Mouse (Mus musculus) MEL (cell line): ENCODE results near the gene Fancc. TPM values are rescaled to one million over a fixed set of nuclear protein-coding genes. Genes with fewer than 3 reads are reported as not detected.

Source experiments
- DNase-seq: peaks from one replicate; pipeline ENCODE4 v3.0.0; 2011; ENCODE audit warnings: low read depth, low spot score
- H3K27ac ChIP-seq: 2 replicates; pipeline ENCODE4 v1.5.1; 2012; ENCODE audit warnings: low read depth, mild to moderate bottlenecking, control low read depth, low read length, moderate library complexity; ENCODE audit not compliant: control insufficient read depth
- H3K27me3 ChIP-seq, 2 experiments: fragments of 150-350 bp in 1 of 2; sonication (generic) in 1 of 2; 2 replicates each; pipeline ENCODE4 v1.6.1; 2012; ENCODE audit warnings: low read length in 2 of 2, mild to moderate bottlenecking in 2 of 2, improper control_type of control experiment in 1 of 2, moderate library complexity in 1 of 2; ENCODE audit not compliant: insufficient read depth in 2 of 2, control insufficient read depth in 1 of 2
- H3K36me3 ChIP-seq, 2 experiments: 2 replicates each; pipeline ENCODE4 v1.6.1; 2012 to 2014; ENCODE audit warnings: low read length in 2 of 2, improper control_type of control experiment in 1 of 2, inconsistent platforms in 1 of 2, mild to moderate bottlenecking in 1 of 2; ENCODE audit not compliant: insufficient read depth in 2 of 2, control insufficient read depth in 1 of 2
- H3K4me1 ChIP-seq, 2 experiments: fragments of 150-350 bp in 1 of 2; sonication (generic) in 1 of 2; 2 replicates each; pipeline ENCODE4 v1.6.1; 2012; ENCODE audit warnings: low read length in 2 of 2, improper control_type of control experiment in 1 of 2, mild to moderate bottlenecking in 1 of 2; ENCODE audit not compliant: insufficient read depth in 2 of 2, control insufficient read depth in 1 of 2
- H3K4me3 ChIP-seq, 2 experiments: fragments of 150-350 bp in 1 of 2; sonication (generic) in 1 of 2; 2 replicates each; pipeline ENCODE4 v1.5.1; 2012; ENCODE audit warnings: low read depth in 2 of 2, low read length in 2 of 2, mild to moderate bottlenecking in 2 of 2, moderate library complexity in 2 of 2, control low read depth in 1 of 2, improper control_type of control experiment in 1 of 2; ENCODE audit not compliant: control insufficient read depth in 1 of 2, insufficient read depth in 1 of 2
- H3K79me2 ChIP-seq: 2 replicates; pipeline ENCODE4 v1.6.1; 2012; ENCODE audit warnings: mild to moderate bottlenecking, low read length, moderate library complexity; ENCODE audit not compliant: control insufficient read depth, poor library complexity, insufficient read depth
- H3K9ac ChIP-seq: 2 replicates; pipeline ENCODE4 v1.6.1; 2012; ENCODE audit warnings: low read depth, mild to moderate bottlenecking, control low read depth, low read length, moderate library complexity; ENCODE audit not compliant: control insufficient read depth, poor library complexity, severe bottlenecking
- H3K9me3 ChIP-seq: fragments of 150-350 bp; sonication (generic); replicated peaks from 2 replicates; pipeline ENCODE4 v1.6.1; 2012; ENCODE audit warnings: mild to moderate bottlenecking, low read length, improper control_type of control experiment, moderate library complexity; ENCODE audit not compliant: insufficient read depth
- BHLHE40 ChIP-seq: IDR thresholded peaks from 2 replicates; pipeline ENCODE4 v1.6.1; 2012; ENCODE audit warnings: low read depth, mild to moderate bottlenecking, inconsistent platforms, low read length, improper control_type of control experiment, borderline replicate concordance
- CHD1 ChIP-seq: IDR thresholded peaks from 2 replicates; pipeline ENCODE4 v1.6.1; 2012; ENCODE audit warnings: low read depth, mild to moderate bottlenecking, inconsistent platforms, low read length, improper control_type of control experiment
- GABPA ChIP-seq: IDR thresholded peaks from 2 replicates; pipeline ENCODE4 v1.6.1; 2012; ENCODE audit warnings: low read depth, mild to moderate bottlenecking, inconsistent platforms, low read length, improper control_type of control experiment, moderate library complexity
- GATA1 ChIP-seq: IDR thresholded peaks from 2 replicates; pipeline ENCODE4 v1.6.1; 2011; ENCODE audit warnings: low read depth, low read length, improper control_type of control experiment
- HCFC1 ChIP-seq: IDR thresholded peaks from 2 replicates; pipeline ENCODE4 v1.6.1; 2012; ENCODE audit warnings: low read depth, mild to moderate bottlenecking, inconsistent platforms, low read length, improper control_type of control experiment, moderate library complexity
- KAT2A ChIP-seq: conservative IDR thresholded peaks from 2 replicates; pipeline ENCODE4 v1.6.1; 2012; ENCODE audit warnings: low read depth, low read length, improper control_type of control experiment, inconsistent platforms
- MAX ChIP-seq: IDR thresholded peaks from 2 replicates; pipeline ENCODE4 v1.6.1; 2011; ENCODE audit warnings: low read length, improper control_type of control experiment
- MAZ ChIP-seq: IDR thresholded peaks from 2 replicates; pipeline ENCODE4 v1.6.1; 2012; ENCODE audit warnings: low read depth, mild to moderate bottlenecking, inconsistent platforms, low read length, improper control_type of control experiment
- MEF2A ChIP-seq: IDR thresholded peaks from 2 replicates; pipeline ENCODE4 v1.6.1; 2014; ENCODE audit warnings: low read depth, mild to moderate bottlenecking, inconsistent platforms, low read length, improper control_type of control experiment; ENCODE audit not compliant: poor library complexity, insufficient replicate concordance, severe bottlenecking; ENCODE audit errors: extremely low read depth
- MXI1 ChIP-seq: IDR thresholded peaks from 2 replicates; pipeline ENCODE4 v1.6.1; 2011; ENCODE audit warnings: mild to moderate bottlenecking, low read depth, low read length, improper control_type of control experiment
- MYB ChIP-seq: IDR thresholded peaks from 2 replicates; pipeline ENCODE4 v1.6.1; 2011; ENCODE audit warnings: mild to moderate bottlenecking, low read depth, low read length, improper control_type of control experiment
- NELFE ChIP-seq: IDR thresholded peaks from 2 replicates; pipeline ENCODE4 v1.6.1; 2011; ENCODE audit warnings: low read depth, low read length, improper control_type of control experiment
- POLR2A ChIP-seq, 2 experiments: IDR thresholded peaks; 2 replicates each; pipeline ENCODE4 v1.6.1; 2011 to 2012; ENCODE audit warnings: low read length in 2 of 2, mild to moderate bottlenecking in 2 of 2, control low read depth in 1 of 2, improper control_type of control experiment in 1 of 2, low read depth in 1 of 2, moderate library complexity in 1 of 2; ENCODE audit not compliant: control insufficient read depth in 1 of 2, insufficient read depth in 1 of 2, poor library complexity in 1 of 2
- POLR2AphosphoS2 ChIP-seq: IDR thresholded peaks from 2 replicates; pipeline ENCODE4 v1.6.1; 2011; ENCODE audit warnings: low read length, improper control_type of control experiment
- RAD21 ChIP-seq: IDR thresholded peaks from 2 replicates; pipeline ENCODE4 v1.6.1; 2011; ENCODE audit warnings: mild to moderate bottlenecking, low read depth, low read length, improper control_type of control experiment
- RCOR1 ChIP-seq: IDR thresholded peaks from 2 replicates; pipeline ENCODE4 v1.6.1; 2012; ENCODE audit warnings: low read depth, mild to moderate bottlenecking, inconsistent platforms, low read length, improper control_type of control experiment
- UBTF ChIP-seq: IDR thresholded peaks from 2 replicates; pipeline ENCODE4 v1.6.1; 2012; ENCODE audit warnings: low read depth, mild to moderate bottlenecking, inconsistent platforms, low read length, improper control_type of control experiment, moderate library complexity, borderline replicate concordance; ENCODE audit not compliant: insufficient read depth
- USF1 ChIP-seq: IDR thresholded peaks from 2 replicates; pipeline ENCODE4 v1.6.1; 2014; ENCODE audit warnings: low read depth, mild to moderate bottlenecking, inconsistent platforms, low read length, improper control_type of control experiment, moderate library complexity
- USF2 ChIP-seq, 2 experiments: IDR thresholded peaks; 2 replicates each; pipeline ENCODE4 v1.6.1; 2011 to 2012; ENCODE audit warnings: improper control_type of control experiment in 2 of 2, low read length in 2 of 2, borderline replicate concordance in 1 of 2, inconsistent platforms in 1 of 2, low read depth in 1 of 2, mild to moderate bottlenecking in 1 of 2; ENCODE audit not compliant: insufficient read depth in 1 of 2
- ZNF384 ChIP-seq: IDR thresholded peaks from 2 replicates; pipeline ENCODE4 v1.6.1; 2012; ENCODE audit warnings: low read depth, mild to moderate bottlenecking, inconsistent platforms, low read length, improper control_type of control experiment
- polyA plus RNA-seq, 2 experiments: library from polyadenylated mRNA; stranded (reverse) in 1 of 2; unstranded in 1 of 2; fragments of >175 nt in 1 of 2; fragments of >200 nt in 1 of 2; gene quantifications; 2 replicates each; pipeline versions ENCODE4 v1.2.1 to v1.2.4; 2012; ENCODE audit warnings: low replicate concordance in 2 of 2, low read depth in 1 of 2; ENCODE audit not compliant: insufficient read length in 2 of 2, insufficient read depth in 1 of 2, missing spikeins in 1 of 2
- total RNA-seq: library from RNA; depleted of rRNA; stranded (reverse); fragments of 300-350 nt; gene quantifications from 2 replicates; pipeline ENCODE4 v1.2.3, GENCODE M21; 2012

The Fancc gene
- total and polyA plus RNA-seq, 3 experiments, result 4.0 to 5.5 TPM; not detected in 1

DNA sequence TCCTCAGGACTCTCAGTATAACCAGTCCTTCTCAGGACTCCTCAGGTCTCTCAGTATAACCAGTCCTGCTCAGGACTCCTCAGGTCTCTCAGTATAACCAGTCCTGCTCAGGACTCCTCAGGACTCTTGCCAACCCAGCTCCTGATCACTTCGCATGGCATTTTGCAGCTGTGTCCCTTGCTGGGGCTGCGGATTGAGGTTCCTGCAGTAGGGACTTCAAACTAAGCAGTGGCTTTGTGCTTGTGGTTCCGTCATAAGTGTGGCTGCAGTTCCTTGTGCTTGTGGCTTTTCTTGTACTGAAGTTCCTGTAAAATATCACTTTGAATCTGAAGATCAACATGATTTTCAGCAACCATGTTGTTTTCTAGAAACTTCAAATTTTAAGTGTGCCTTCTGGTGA lies 212.3 kb downstream of the Fancc start:
- no peaks in the 10 kb centered on the region for H3K27me3 ChIP-seq
- no peak for DNase-seq

DNA sequence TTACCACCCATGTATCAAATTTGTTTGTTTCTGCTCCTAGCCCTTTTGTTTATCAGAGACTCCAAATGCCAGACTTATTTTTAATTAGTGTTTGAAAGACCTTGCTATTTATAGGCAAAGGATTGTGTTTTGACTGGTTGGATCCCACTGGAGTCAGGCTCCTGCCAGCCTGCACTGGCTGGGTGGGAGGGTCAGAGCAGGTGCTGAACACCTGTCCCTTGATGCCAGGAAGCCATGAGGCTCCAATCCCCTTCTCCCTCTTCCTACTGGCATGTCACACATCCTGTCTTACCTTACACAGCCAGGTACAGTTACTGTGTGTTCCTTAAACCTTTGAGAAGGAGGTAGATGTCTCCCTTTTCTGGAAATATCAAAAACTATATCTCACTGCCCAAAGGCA lies 213.8 kb downstream of the Fancc start:
- no peaks in the 10 kb centered on the region for H3K79me2 ChIP-seq
- H3K36me3 ChIP-seq, result peaks cover 0 to 6% of the 10 kb centered on the region in 2 experiments; a peak in 2 of 4 replicates
- H3K9me3 ChIP-seq, result no peaks in the 10 kb centered on the region
- H3K9ac ChIP-seq, result no peak overlapping the region
- H3K4me3 ChIP-seq, result no peak overlapping the region
- H3K27ac ChIP-seq, result no peak overlapping the region
- no peak for DNase-seq
- H3K4me1 ChIP-seq, result 0 out of 4 replicates have a peak, but pooled peaks cover 0 to 2% of the 10 kb centered on the region in 2 experiments
- no peak for TF ChIP-seq RAD21
- TF ChIP-seq MYB, result no peak
- no peak for TF ChIP-seq MEF2A
- TF ChIP-seq HCFC1, result no peak
- TF ChIP-seq KAT2A, result no peak
- no peak for TF ChIP-seq MXI1
- no peak for TF ChIP-seq UBTF
- TF ChIP-seq GABPA, result no peak
- TF ChIP-seq NELFE, result no peak
- TF ChIP-seq BHLHE40, result no peak
- no peak for TF ChIP-seq MAX
- no peak for TF ChIP-seq USF1
- no peak for TF ChIP-seq MAZ
- TF ChIP-seq GATA1, result no peak
- no peak for TF ChIP-seq RCOR1
- TF ChIP-seq CHD1, result no peak
- TF ChIP-seq USF2 (IDR thresholded peaks at IDR 0.05; ENCODE audit: borderline replicate concordance in 1 of 2, insufficient read depth in 1 of 2, low read depth in 1 of 2, low read length in 2 of 2), result no peak
- no peak for TF ChIP-seq ZNF384
- no peaks in the 10 kb centered on the region for H3K27me3 ChIP-seq

More for the DNA sequence above, 212.3 kb downstream of the Fancc start:
- H3K79me2 ChIP-seq, result no peaks in the 10 kb centered on the region
- H3K4me1 ChIP-seq, result no peaks in the 10 kb centered on the region
- no peak overlapping the region for H3K9ac ChIP-seq
- peaks cover 0 to 6% of the 10 kb centered on the region in 2 experiments; a peak in 2 of 4 replicates for H3K36me3 ChIP-seq
- TF ChIP-seq UBTF, result no peak
- TF ChIP-seq POLR2AphosphoS2, result no peak
- no peak for TF ChIP-seq CHD1
- TF ChIP-seq POLR2A (IDR thresholded peaks at IDR 0.05; ENCODE audit: control insufficient read depth in 1 of 2, insufficient read depth in 1 of 2, low read depth in 1 of 2, low read length in 2 of 2, poor library complexity in 1 of 2), result no peak
- H3K9me3 ChIP-seq, result no peaks in the 10 kb centered on the region
- H3K27ac ChIP-seq, result no peak overlapping the region
- no peak overlapping the region for H3K4me3 ChIP-seq
